Mouse (Mus musculus) C2C12 (cell line): ENCODE results near the gene 1600014C23Rik.

Source experiments
- CEBPB ChIP-seq: IDR thresholded peaks from one replicate; pipeline ENCODE4 v1.6.1; 2011; ENCODE audit warnings: low read depth, mild to moderate bottlenecking, control low read depth, moderate library complexity
- CTCF ChIP-seq: IDR thresholded peaks from one replicate; pipeline ENCODE4 v1.5.1; 2011; ENCODE audit not compliant: control insufficient read depth, insufficient read depth, insufficient read length
- FOSL1 ChIP-seq: IDR thresholded peaks from one replicate; pipeline ENCODE4 v1.8.0; 2011; ENCODE audit warnings: mild to moderate bottlenecking, low read length; ENCODE audit not compliant: poor library complexity, insufficient read depth, severe bottlenecking
- MAX ChIP-seq: IDR thresholded peaks from one replicate; pipeline ENCODE4 v1.6.1; 2011; ENCODE audit warnings: mild to moderate bottlenecking, control low read depth
- MYOG ChIP-seq: IDR thresholded peaks from one replicate; pipeline ENCODE4 v1.6.1; 2011; ENCODE audit not compliant: control insufficient read depth, insufficient read length; ENCODE audit errors: extremely low read depth
- USF1 ChIP-seq: IDR thresholded peaks from one replicate; pipeline ENCODE4 v1.6.1; 2011; ENCODE audit warnings: low read depth, mild to moderate bottlenecking, control low read depth, moderate library complexity

DNA sequence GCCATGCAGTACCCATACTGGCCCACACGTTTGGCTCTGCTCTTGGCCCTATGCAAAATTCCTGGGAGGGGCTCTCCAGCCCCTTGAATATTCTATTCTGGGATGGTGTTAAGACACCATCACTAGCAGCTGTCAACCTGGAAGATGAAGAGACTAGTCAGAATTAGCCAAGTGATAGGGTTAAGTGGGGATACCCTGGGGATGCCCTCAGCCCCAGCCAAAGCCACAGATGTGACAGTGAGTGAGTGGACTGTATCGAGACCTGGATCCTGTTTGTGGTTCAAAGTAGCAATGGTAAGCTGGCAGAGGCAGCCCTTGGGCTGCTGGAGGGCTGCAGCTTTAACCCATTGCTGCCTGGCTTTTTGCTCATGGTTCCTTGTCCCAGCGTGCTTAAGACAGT, 23.8 kb downstream of the 1600014C23Rik start:
- TF ChIP-seq CTCF (no peak), CEBPB (no peak), USF1 (no peak), MYOG (no peak), MAX (no peak), FOSL1 (no peak)
